Mouse (Mus musculus): Measurements from ENCODE around the gene Ogfod2.

DNA sequence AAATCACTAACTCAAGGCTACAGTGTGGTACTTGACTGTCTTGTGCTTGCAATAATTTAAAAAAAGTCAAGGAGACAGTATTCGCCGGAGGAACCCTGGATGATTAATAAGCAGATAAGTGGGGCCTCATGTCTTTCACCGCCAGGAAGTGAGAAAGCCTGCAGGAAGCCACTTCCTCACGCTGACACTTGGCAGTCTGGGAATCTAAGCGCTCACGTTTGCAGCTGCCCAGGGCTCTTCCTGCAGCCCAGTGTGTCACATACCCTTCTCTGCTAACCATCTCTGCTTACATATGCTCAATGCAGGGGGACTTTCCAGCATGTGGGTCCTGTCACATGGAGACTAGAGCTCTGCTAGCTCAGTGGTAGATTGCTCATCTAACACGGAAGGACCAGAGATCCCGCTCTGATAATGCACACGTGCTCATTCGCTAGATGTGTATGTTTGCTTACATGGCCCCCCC is 37.2 kb upstream of the Ogfod2 start:
- no peak for TF ChIP-seq POLR2A (IDR thresholded peaks at IDR 0.05; ENCODE audit: borderline replicate concordance, extremely low read depth, insufficient read depth, insufficient read length, poor library complexity, severe bottlenecking)
- TF ChIP-seq CTCF (IDR thresholded peaks at IDR 0.05; ENCODE audit: borderline replicate concordance, extremely low read depth, insufficient read depth, insufficient read length): no peak

Data from brain, embryonic 14.5 days (tissue).